Mouse (Mus musculus) olfactory bulb, adult 2 months (tissue): ENCODE measurements at regions not wholly inside any gene's neighbourhood (a gene's known extent, or its start where the extent isn't known, plus 50 kb on each side); places are given as distances from the start of the nearest gene placed in this dataset.

Experiments used
- H3K27ac ChIP-seq: fragments of 200-500 bp; 2 replicates; pipeline ENCODE4 v1.5.1; 2012; ENCODE audit warnings: low read depth, low read length; ENCODE audit not compliant: insufficient read depth
- H3K4me1 ChIP-seq: fragments of 200-500 bp; 2 replicates; pipeline ENCODE4 v1.6.1; 2012; ENCODE audit warnings: low read length; ENCODE audit not compliant: control insufficient read depth, insufficient read depth
- H3K4me3 ChIP-seq: fragments of 200-500 bp; 2 replicates; pipeline ENCODE4 v1.5.1; 2012; ENCODE audit warnings: mild to moderate bottlenecking, low read depth, low read length, moderate library complexity; ENCODE audit not compliant: insufficient read depth
- CTCF ChIP-seq: fragments of 200-500 bp; IDR thresholded peaks from 2 replicates; pipeline ENCODE4 v1.5.1; 2012; ENCODE audit warnings: low read depth, mild to moderate bottlenecking, low read length, moderate library complexity; ENCODE audit not compliant: insufficient read depth
- POLR2A ChIP-seq: fragments of 200-500 bp; IDR thresholded peaks from 2 replicates; pipeline ENCODE4 v1.6.1; 2012; ENCODE audit warnings: mild to moderate bottlenecking, low read depth, low read length, moderate library complexity; ENCODE audit not compliant: insufficient read depth
- WGBS: fragments of 180-500 bp; shearing (Covaris S2); methylation state at CpG from one replicate; pipeline ENCODE4 v1.1.7; 2018; 5-methylcytosine and 5-hydroxymethylcytosine counted together

DNA sequence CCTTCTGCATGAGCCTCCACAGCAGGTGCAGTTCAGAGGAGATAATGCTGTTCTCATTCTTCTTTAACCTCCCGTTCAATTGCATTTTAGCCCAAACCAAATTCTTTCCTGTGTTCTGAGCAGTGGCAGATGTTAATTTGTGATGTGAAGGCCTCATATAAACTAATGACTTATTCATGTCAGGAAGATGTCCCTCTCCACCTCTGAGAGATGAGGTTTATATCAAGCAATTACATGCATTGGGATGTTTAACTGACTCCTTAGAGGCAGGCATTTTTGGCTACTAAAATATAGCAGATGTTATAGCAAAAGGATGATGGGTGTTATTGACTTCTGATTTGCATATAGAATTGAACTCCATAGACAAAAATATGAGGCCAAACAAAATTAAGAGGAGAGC is 262.1 kb downstream of the Kcna4 start:
- no peak for TF ChIP-seq POLR2A
- no peak for TF ChIP-seq CTCF
- WGBS = 72% methylated on average over 1 of the region's 1 CpGs
- Histone ChIP-seq H3K4me1 (no peaks in the 10 kb centered on the region), H3K4me3 (no peak overlapping the region), H3K27ac (no peak overlapping the region)

DNA sequence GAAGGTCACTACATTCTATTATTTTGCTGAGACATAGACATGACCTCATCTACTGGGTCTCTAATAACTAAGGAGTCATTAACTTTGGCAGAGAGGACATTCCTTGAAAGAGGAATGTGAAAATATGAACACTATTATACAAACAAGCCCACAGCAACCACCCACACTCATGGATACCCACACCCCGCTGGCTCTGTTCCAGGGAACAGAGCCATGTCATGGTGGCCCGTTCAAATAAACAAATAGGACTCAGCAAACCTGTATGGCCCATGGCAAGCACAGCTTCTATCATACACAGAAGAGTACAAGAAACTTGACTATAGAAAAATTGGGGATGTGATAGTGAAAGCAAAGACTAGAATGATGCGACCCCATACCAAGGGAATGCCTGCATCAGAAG is 265.8 kb downstream of the Kcna4 start:
- no peak overlapping the region for H3K4me3 ChIP-seq
- TF ChIP-seq CTCF (no peak), POLR2A (no peak)
- 83% methylated on average over 3 of the region's 3 CpGs for WGBS
- H3K4me1 ChIP-seq = no peaks in the 10 kb centered on the region
- no peak overlapping the region for H3K27ac ChIP-seq

DNA sequence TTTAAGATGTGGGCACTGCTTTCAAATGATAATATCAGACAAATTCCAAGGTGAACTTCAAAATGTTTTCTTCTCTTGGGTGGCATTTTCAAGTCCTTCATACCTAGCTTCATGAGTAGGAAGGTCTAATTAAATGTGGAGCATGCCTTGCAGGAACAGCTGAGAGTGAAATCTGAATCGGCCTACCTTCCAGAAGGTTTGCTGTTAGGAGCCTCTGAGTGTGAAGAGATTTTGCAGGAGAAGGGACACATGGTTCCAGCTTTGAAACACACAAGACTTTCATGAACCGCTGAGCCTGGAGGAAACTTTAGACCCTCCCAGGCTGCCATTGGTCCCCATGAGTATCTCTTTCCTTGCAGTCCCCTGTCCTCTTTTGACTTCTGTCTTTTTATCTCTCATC is 279.2 kb downstream of the Kcna4 start:
- TF ChIP-seq CTCF = no peak
- no peak for TF ChIP-seq POLR2A
- 76% methylated on average over 2 of the region's 2 CpGs for WGBS
- Histone ChIP-seq H3K4me3 (no peak overlapping the region), H3K4me1 (no peaks in the 10 kb centered on the region), H3K27ac (no peak overlapping the region)

DNA sequence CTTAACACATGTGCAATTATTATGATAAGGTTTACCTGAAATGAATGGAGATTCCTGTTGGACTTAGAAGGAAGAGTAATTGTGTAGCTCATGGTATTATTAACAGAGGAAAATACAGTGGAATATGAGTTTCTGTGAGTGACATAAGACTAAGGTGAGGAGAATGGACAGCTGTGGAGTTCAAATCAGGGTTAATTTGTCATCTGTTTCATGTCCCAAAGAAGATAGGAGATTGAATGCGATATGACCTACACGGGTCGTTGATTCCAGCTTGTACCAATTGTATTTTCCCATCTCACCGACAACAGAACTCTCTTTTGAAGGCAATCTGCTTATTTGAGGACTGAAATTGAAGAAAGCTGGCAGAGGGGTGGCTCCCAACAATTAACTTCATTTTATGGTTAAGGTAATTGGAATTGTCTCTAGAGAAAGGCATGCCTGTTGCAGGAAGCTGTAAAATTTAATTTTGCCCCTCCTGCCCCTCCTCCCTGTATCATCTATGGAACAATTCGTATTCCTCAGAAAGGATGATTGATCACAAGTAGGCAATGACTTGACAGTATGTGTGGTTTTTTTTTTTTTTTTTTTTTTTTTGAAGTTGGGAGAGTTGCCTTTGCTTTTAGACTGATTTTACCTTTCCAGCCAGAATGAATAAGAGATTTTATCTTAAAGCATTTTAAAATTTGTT is 319.6 kb downstream of the Kcna4 start:
- H3K27ac ChIP-seq = no peak overlapping the region
- WGBS = 78% methylated on average over 5 of the region's 5 CpGs

DNA sequence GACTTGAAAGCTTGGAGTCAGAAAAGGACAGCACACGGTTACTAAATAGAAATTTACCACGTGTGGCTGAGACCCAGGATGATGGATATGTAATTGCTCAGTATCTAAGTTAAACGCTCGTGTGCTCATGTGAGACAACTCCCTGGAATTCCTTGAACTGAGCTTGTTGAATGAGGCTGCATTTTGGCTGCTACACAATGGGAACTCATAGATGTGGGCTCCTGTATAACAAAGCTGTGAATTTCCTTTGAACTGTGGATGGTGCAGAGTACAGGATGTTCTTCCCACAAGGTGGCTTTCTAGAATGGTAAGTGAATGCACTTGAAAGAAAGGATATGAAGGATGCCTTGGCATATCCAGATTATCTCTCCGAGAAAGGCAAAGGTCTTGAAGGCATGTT is 321.4 kb downstream of the Kcna4 start:
- H3K4me3 ChIP-seq = no peak overlapping the region
- WGBS = 38% methylated on average over 5 of the region's 5 CpGs

More for the DNA sequence above, 319.6 kb downstream of the Kcna4 start:
- no peaks in the 10 kb centered on the region for H3K4me1 ChIP-seq
- TF ChIP-seq CTCF (no peak), POLR2A (no peak)
- no peak overlapping the region for H3K4me3 ChIP-seq

DNA sequence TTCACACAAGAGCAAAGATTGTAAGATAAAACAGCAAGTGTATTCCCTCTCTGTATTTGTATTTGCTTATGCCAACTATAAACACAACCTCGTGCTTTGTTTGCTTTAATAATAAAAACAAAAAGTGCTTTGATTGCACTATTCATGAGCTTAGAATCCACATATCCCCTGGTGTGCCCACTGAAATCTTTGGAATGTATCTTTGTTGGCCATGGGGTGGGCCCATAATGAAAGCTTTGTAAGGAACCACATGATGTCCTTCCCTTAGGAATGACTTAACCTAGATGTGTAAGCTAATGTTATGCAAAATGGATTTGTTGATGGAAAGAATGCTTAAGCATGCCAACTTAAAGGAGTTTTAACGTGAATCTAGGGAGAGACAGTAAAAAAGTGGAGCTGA is 321.8 kb downstream of the Kcna4 start:
- Histone ChIP-seq H3K4me3 (no peak overlapping the region), H3K27ac (no peak overlapping the region), H3K4me1 (no peaks in the 10 kb centered on the region)
- TF ChIP-seq CTCF (no peak), POLR2A (no peak)
- 26% methylated on average over 2 of the region's 2 CpGs for WGBS

More for the DNA sequence above, 321.4 kb downstream of the Kcna4 start:
- no peaks in the 10 kb centered on the region for H3K4me1 ChIP-seq
- no peak for TF ChIP-seq POLR2A
- no peak for TF ChIP-seq CTCF
- no peak overlapping the region for H3K27ac ChIP-seq

DNA sequence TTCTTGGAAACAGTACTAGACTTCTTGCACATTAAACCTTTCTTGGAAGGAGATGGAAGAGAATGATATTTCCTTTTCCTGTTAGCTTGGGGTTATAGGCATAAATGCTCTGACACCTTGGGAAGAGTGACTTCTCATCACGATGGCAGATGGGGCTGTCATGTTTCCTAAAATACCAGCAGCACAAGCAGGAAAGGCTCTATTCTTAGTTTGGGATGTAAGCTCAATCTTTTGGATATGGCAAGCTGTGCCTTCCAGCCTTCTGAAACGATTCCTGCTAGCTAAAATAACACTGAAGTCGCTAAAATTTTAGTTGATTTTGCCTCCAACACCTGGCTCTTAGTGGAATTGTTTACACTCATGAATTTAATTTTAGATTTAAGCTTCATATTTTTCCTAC is 324.3 kb downstream of the Kcna4 start:
- H3K4me3 ChIP-seq = no peak overlapping the region
- H3K4me1 ChIP-seq = no peaks in the 10 kb centered on the region
- no peak overlapping the region for H3K27ac ChIP-seq
- WGBS = 58% methylated on average over 3 of the region's 3 CpGs
- TF ChIP-seq CTCF = no peak
- no peak for TF ChIP-seq POLR2A

DNA sequence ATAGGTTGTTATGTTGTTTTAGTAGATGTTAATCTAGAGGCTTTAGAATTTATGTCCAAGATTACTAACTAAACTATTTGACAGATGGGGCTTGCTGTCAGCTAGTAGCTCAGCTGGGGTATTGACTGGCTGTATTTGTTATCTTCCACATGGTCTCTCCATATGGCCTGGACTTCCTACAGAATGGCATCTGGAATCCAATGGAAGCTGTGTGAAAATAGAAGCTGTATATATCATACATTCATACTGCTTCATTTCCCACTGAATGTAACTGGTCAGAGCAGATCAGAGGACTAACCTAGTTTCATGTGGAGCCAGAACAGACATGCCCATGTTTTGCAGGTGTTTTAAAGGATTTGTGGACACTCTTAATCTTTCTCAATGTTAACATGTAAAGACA is 337.0 kb downstream of the Kcna4 start:
- TF ChIP-seq POLR2A (no peak), CTCF (no peak)
- no peaks in the 10 kb centered on the region for H3K4me1 ChIP-seq
- no peak overlapping the region for H3K4me3 ChIP-seq
- H3K27ac ChIP-seq = no peak overlapping the region

DNA sequence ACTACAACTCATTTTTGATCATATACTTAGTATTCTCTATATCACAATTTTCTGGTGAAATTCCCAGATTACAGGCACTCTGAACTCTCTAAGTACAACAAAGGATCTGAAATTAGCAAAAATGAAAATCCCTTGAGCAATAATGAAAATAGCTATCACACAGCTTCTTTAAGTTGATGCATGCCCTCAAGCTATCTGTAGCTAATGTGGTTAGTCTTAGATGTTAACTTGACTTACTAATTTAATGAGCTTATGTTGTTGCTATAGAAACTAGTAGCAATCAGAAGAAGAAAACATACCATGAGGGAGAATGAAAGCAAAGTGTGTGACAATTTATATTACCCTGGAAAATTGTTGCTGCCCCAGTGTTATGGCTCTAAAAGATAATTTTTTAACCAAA is 368.7 kb downstream of the Kcna4 start:
- TF ChIP-seq POLR2A = no peak
- no peaks in the 10 kb centered on the region for H3K4me1 ChIP-seq
- H3K27ac ChIP-seq = no peak overlapping the region
- H3K4me3 ChIP-seq = no peak overlapping the region
